Mouse (Mus musculus) forebrain, embryonic 12.5 days (tissue): ENCODE measurements at regions not wholly inside any gene's neighbourhood (a gene's known extent, or its start where the extent isn't known, plus 50 kb on each side); places are given as distances from the start of the nearest gene placed in this dataset.

Experiments used
- ATAC-seq: fragments of 200-750 bp; cut with Nextera tagmentation; 2 replicates; pipeline ENCODE4 v1.8.0; 2017; ENCODE audit warnings: moderate TSS enrichment; ENCODE audit not compliant: low FRiP score
- H3K27ac ChIP-seq: fragments of 300-500 bp; sonication (generic); 2 replicates; pipeline ENCODE4 v1.5.1; 2016; ENCODE audit warnings: mild to moderate bottlenecking
- H3K27me3 ChIP-seq: fragments of 300-500 bp; sonication (generic); 2 replicates; pipeline ENCODE4 v1.6.1; 2016; ENCODE audit warnings: mild to moderate bottlenecking
- H3K36me3 ChIP-seq: fragments of 300-500 bp; sonication (generic); replicated peaks from 2 replicates; pipeline ENCODE4 v1.6.1; 2016; ENCODE audit warnings: mild to moderate bottlenecking
- H3K4me1 ChIP-seq: fragments of 300-500 bp; sonication (generic); 2 replicates; pipeline ENCODE4 v1.6.1; 2016
- H3K4me2 ChIP-seq: fragments of 300-500 bp; sonication (generic); 2 replicates; pipeline ENCODE4 v1.6.1; 2016; ENCODE audit warnings: mild to moderate bottlenecking, moderate library complexity
- H3K4me3 ChIP-seq: fragments of 300-500 bp; sonication (generic); replicated peaks from 2 replicates; pipeline ENCODE4 v1.5.1; 2016; ENCODE audit warnings: mild to moderate bottlenecking
- H3K9ac ChIP-seq: fragments of 300-500 bp; sonication (generic); 2 replicates; pipeline ENCODE4 v1.6.1; 2016; ENCODE audit warnings: mild to moderate bottlenecking
- H3K9me3 ChIP-seq: fragments of 300-500 bp; sonication (generic); 2 replicates; pipeline ENCODE4 v1.6.1; 2016
- WGBS: fragments of 180-500 bp; shearing (Covaris S2); methylation state at CpG from one replicate; pipeline ENCODE4 v1.1.7; 2016; 5-methylcytosine and 5-hydroxymethylcytosine counted together

- no peak overlapping the region for H3K9ac ChIP-seq
- no peak for ATAC-seq
- no peaks in the 10 kb centered on the region for H3K9me3 ChIP-seq
- no peak overlapping the region for H3K27ac ChIP-seq
- no peak overlapping the region for H3K4me2 ChIP-seq
- no peaks in the 10 kb centered on the region for H3K36me3 ChIP-seq
- H3K4me1 ChIP-seq: peaks cover 5% of the 10 kb centered on the region; the same call in 1 of the 2 replicates
- H3K4me3 ChIP-seq: no peak overlapping the region
- WGBS: 25% methylated on average over 6 of the region's 6 CpGs
- H3K27me3 ChIP-seq: no peaks in the 10 kb centered on the region
Measured at GRCm38 (mm10) chr9:94425804-94426203, 112.1 kb downstream of the 1190002N15Rik start.

DNA sequence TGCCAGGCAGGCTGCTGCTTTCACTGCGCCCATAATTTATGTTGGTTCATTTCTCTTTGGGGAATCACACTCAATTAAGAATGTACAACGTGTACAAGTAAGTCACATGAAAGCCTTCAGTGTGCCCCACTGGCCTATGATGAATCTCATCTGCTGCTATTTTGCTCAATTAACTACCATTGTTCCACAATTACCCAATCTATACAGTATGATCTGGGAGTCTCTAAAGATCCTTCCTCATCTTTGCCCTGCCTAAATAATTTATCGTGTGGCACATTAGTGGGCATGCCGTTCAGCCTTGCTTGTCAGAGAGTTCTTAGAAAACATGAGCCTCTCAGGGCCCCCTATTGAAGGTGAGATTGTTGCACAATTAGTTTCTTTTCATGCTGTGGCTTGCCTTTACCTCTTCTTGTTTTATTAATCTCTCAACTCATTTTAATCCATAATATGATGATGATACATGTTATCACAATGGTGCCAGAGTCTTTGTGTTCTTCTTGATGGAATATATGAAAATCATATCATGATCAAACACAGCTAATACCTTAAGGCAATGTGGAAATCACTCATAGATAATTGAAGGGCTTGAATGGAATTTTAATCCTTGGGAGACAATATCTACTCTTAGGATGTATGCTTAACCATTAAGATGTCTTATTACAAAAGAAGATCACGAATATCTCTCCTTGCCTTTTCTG lies 113.3 kb downstream of the 1190002N15Rik start:
- no peak overlapping the region for H3K27ac ChIP-seq
- 59% methylated on average over 5 of the region's 5 CpGs for WGBS
- peaks cover 5% of the 10 kb centered on the region; the same call in 1 of the 2 replicates for H3K4me1 ChIP-seq
- H3K27me3 ChIP-seq: no peaks in the 10 kb centered on the region
- no peaks in the 10 kb centered on the region for H3K9me3 ChIP-seq
- no peak overlapping the region for H3K9ac ChIP-seq
- no peak overlapping the region for H3K4me3 ChIP-seq
- H3K36me3 ChIP-seq: no peaks in the 10 kb centered on the region
- ATAC-seq: no peak
- H3K4me2 ChIP-seq: no peak overlapping the region

DNA sequence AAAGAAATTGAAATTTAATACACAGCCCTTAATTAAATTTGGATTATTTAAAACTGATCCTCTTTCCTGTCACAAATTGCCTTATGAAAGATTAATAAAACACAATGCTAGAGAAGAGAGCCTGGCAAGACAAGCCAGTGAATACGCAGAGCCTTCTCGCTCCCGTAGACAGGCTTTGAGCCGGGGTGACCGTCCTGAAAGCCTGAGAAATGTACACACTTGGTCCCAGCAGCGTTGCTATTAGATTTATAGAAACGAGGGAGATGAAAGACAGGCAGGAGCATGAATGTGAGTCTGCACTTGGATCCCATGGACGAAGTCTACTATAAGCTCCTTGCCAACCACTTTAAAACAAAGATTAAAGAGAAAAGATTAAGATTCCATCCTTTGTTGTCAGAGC lies 127.3 kb downstream of the 1190002N15Rik start:
- no peak overlapping the region for H3K4me3 ChIP-seq
- H3K9me3 ChIP-seq: no peaks in the 10 kb centered on the region
- H3K36me3 ChIP-seq: no peaks in the 10 kb centered on the region
- peak; percentile 63; the same call in 1 of the 2 replicates for ATAC-seq
- no peak overlapping the region for H3K4me2 ChIP-seq
- H3K27me3 ChIP-seq: no peaks in the 10 kb centered on the region
- peaks cover 12% of the 10 kb centered on the region; the same call in 1 of the 2 replicates for H3K4me1 ChIP-seq
- WGBS: 45% methylated on average over 8 of the region's 8 CpGs
- peak overlapping the region; percentile 70 for H3K27ac ChIP-seq
- H3K9ac ChIP-seq: no peak overlapping the region

DNA sequence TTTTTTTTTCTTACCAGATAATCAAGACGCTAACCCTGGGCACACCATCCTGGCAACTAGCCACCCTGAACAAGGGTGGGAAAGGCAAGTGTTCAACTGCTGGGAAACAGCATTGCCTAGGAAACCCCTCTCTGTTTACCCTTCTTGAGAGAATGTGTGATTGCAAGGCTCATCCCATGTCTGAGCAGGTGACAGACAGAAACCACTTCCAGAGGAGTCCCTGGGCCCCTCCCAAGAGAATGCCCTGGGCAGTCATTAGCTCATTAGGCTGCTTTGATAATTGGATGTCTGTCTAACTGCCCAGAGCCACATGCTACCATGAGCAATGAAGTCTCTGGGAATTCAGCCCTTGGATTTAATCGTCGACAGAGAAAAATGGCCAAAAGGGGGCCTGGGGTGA lies 127.8 kb downstream of the 1190002N15Rik start:
- ATAC-seq: peak; percentile 94
- no peaks in the 10 kb centered on the region for H3K36me3 ChIP-seq
- no peak overlapping the region for H3K9ac ChIP-seq
- H3K4me2 ChIP-seq: no peak overlapping the region
- no peaks in the 10 kb centered on the region for H3K9me3 ChIP-seq
- WGBS: 28% methylated on average over 3 of the region's 3 CpGs
- no peak overlapping the region for H3K27ac ChIP-seq
- no peaks in the 10 kb centered on the region for H3K27me3 ChIP-seq
- peaks cover 12% of the 10 kb centered on the region; the same call in 1 of the 2 replicates for H3K4me1 ChIP-seq
- no peak overlapping the region for H3K4me3 ChIP-seq

DNA sequence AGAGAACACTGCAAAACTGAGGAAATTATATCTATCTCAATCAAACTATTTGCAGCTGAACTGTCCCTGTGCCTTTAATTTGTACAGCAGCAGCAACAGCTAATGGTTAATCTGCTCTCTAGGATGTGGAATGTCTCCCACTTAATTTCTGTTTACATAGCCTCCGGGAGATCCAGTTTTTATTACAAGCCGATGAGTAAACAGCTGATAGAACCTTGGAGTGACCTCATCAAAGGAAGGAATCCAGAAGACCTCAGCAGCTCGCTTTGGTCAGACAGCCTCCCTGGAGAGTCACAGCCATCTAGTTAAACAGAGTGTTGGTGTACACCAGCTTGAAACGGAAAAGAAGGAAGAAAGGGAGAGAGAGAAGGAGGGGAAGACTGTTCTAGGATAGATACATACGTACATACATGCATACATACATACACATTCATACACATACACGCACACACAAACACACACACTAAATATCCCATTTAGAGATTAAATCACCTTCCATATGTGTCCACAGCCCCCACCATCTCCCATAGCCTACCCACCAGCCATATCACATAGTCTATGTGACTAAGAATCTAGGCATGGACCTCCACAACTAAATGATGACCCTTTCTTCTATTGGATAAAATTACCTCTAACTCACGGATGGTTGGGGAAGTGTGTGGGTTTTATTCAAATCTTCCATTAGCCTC lies 129.1 kb downstream of the 1190002N15Rik start:
- WGBS: 61% methylated on average over 7 of the region's 7 CpGs
- no peak overlapping the region for H3K4me2 ChIP-seq
- H3K4me1 ChIP-seq: peaks cover 12% of the 10 kb centered on the region; the same call in 1 of the 2 replicates
- no peak overlapping the region for H3K4me3 ChIP-seq
- H3K9me3 ChIP-seq: no peaks in the 10 kb centered on the region
- ATAC-seq: no peak
- H3K27ac ChIP-seq: no peak overlapping the region
- H3K36me3 ChIP-seq: no peaks in the 10 kb centered on the region
- H3K9ac ChIP-seq: no peak overlapping the region
- H3K27me3 ChIP-seq: no peaks in the 10 kb centered on the region

DNA sequence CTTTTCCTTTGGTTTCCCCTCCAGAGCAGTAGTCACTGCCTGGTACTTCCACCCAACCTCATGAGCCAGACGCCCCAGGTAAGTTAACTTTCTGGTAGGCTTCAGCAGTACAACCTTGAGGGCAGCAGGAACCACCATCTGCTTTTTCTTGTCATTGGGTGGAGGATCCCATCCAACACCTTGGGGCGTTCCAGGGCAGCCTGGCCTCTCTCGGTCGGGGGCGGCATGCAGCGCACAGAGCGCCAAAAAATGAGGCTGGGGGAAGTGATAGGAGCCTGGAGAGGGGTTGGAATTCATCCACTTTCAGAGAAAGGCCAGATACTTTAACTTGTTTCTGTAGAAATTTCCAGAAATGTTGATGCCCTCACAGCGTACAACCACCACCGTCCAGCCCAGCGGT lies 130.2 kb downstream of the 1190002N15Rik start:
- WGBS: 97% methylated on average over 10 of the region's 10 CpGs
- H3K27ac ChIP-seq: no peak overlapping the region
- peaks cover 12% of the 10 kb centered on the region; the same call in 1 of the 2 replicates for H3K4me1 ChIP-seq
- H3K27me3 ChIP-seq: no peaks in the 10 kb centered on the region
- no peak for ATAC-seq
- no peak overlapping the region for H3K4me3 ChIP-seq
- H3K9me3 ChIP-seq: no peaks in the 10 kb centered on the region
- no peak overlapping the region for H3K9ac ChIP-seq
- no peaks in the 10 kb centered on the region for H3K36me3 ChIP-seq
- no peak overlapping the region for H3K4me2 ChIP-seq

DNA sequence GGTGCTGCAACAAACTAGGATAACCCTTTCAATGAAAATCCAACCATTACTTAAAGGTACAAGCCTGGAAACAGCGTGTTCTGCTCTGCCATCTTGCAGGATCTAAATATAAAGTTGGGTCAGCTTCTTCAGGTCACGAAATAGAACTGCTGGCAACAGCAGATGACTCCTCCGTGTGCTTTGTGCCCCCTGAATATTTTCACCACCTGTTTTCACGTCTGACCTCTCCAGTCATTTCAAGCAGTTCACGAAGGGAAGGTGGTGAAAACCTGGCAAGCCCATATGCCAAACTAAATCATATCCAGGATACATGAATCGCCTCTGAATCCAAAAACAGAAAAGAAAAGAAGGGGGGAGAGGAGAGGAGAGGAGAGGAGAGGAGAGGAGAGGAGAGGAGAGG lies 133.3 kb downstream of the 1190002N15Rik start:
- no peak overlapping the region for H3K9ac ChIP-seq
- no peaks in the 10 kb centered on the region for H3K36me3 ChIP-seq
- H3K4me3 ChIP-seq: no peak overlapping the region
- H3K27ac ChIP-seq: no peak overlapping the region
- H3K9me3 ChIP-seq: no peaks in the 10 kb centered on the region
- H3K4me2 ChIP-seq: no peak overlapping the region
- no peaks in the 10 kb centered on the region for H3K4me1 ChIP-seq
- 81% methylated on average over 6 of the region's 6 CpGs for WGBS
- no peak for ATAC-seq
- H3K27me3 ChIP-seq: no peaks in the 10 kb centered on the region

DNA sequence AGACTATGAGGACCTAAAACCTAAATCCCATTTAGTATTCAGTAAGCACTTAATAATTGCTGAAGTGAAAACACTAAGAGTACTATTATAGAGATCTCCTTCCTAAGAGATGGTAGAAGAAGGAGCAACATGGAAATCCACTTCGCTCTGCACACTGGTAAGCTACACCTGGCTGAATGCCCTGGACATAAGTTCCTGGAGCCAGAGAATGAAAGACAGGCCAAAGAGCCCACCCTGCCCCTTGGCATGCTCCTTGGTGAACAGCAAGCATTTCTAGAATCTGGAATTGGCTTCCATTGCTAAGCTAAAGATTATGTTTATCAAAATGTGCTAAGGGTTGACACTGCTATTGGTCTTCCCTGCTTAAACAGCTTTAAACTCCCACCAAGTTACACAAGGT lies 137.3 kb downstream of the 1190002N15Rik start:
- H3K4me2 ChIP-seq: no peak overlapping the region
- 93% methylated on average over 1 of the region's 1 CpGs for WGBS
- H3K27me3 ChIP-seq: no peaks in the 10 kb centered on the region
- no peak for ATAC-seq
- no peak overlapping the region for H3K9ac ChIP-seq
- no peaks in the 10 kb centered on the region for H3K4me1 ChIP-seq
- no peak overlapping the region for H3K27ac ChIP-seq
- no peaks in the 10 kb centered on the region for H3K36me3 ChIP-seq
- no peaks in the 10 kb centered on the region for H3K9me3 ChIP-seq
- H3K4me3 ChIP-seq: no peak overlapping the region

DNA sequence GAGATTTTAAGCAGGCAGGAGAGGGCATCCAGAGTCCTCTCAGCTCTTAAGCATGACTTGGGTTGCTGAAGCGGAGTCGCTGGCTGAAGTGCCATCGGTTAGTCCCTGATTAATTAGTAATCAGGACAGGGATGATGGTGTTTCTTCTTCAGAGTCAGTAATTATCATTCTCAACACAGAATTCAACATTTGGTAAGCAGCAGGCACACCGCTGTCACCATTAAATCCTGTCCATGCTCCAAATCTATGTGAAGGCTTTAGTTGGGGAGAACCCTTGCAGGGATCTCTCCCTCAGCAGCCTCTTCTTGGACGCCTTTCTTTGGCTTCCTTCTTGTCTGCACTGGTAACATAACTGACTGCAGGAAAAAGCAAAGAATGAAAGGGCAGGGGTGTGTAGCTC lies 142.7 kb downstream of the 1190002N15Rik start:
- no peak for ATAC-seq
- Histone ChIP-seq H3K9ac (no peak overlapping the region), H3K9me3 (no peaks in the 10 kb centered on the region), H3K4me2 (no peak overlapping the region), H3K4me3 (no peak overlapping the region), H3K27me3 (no peaks in the 10 kb centered on the region), H3K27ac (no peak overlapping the region), H3K4me1 (peaks cover 7% of the 10 kb centered on the region), H3K36me3 (no peaks in the 10 kb centered on the region)
- WGBS: 50% methylated on average over 5 of the region's 5 CpGs

DNA sequence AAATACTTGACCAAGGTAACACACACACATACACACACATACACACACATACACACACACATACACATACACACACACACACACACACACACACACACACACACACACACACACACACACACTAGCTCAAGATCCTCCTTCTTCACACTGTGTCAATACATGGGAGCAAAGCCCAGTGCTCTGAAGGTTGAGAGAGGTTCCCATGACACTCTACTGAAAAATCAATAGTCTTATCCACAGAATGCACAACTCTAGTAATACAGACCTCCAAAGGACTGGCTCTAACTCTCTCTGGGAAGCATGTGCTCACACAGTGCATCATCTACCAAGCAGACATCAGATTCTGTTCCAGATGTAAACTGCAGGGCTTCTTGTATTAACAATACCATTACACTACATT lies 151.7 kb downstream of the 1190002N15Rik start:
- Histone ChIP-seq H3K9ac (no peak overlapping the region), H3K9me3 (no peaks in the 10 kb centered on the region), H3K27me3 (no peaks in the 10 kb centered on the region), H3K27ac (no peak overlapping the region), H3K36me3 (no peaks in the 10 kb centered on the region), H3K4me1 (no peaks in the 10 kb centered on the region), H3K4me2 (no peak overlapping the region), H3K4me3 (no peak overlapping the region)
- no peak for ATAC-seq

GRCm38 (mm10) chr9:94382293-94382692 lies 155.6 kb downstream of the 1190002N15Rik start:
- H3K9me3 ChIP-seq: no peaks in the 10 kb centered on the region
- 90% methylated on average over 2 of the region's 2 CpGs for WGBS
- no peak overlapping the region for H3K4me2 ChIP-seq
- H3K9ac ChIP-seq: no peak overlapping the region
- H3K4me3 ChIP-seq: no peak overlapping the region
- H3K27ac ChIP-seq: no peak overlapping the region
- H3K36me3 ChIP-seq: no peaks in the 10 kb centered on the region
- no peaks in the 10 kb centered on the region for H3K27me3 ChIP-seq
- peaks cover 17% of the 10 kb centered on the region for H3K4me1 ChIP-seq
- ATAC-seq: no peak

DNA sequence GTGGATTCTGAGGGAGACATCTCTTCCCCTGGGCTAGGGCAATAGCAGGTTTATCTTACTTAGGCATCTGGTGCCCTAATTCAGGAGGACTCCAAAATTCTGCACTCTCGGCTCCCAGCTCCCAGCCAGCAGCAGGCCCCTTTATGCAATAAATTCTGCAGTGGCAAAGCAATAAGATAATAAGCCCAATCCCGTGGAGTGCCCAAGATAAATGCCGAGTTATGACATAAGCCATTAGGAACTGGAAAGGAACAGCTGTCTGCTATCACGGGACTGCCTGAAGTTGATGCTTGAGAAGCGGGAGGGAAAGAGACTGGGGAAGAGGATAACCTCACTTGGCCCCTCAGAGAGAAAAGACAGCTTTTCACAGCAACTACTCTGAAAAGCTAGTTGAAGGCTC lies 159.0 kb downstream of the 1190002N15Rik start:
- H3K9ac ChIP-seq: no peak overlapping the region
- no peak overlapping the region for H3K4me3 ChIP-seq
- no peak overlapping the region for H3K4me2 ChIP-seq
- ATAC-seq: peak; percentile 44; the same call in 1 of the 2 replicates
- 32% methylated on average over 5 of the region's 5 CpGs for WGBS
- no peaks in the 10 kb centered on the region for H3K27me3 ChIP-seq
- no peaks in the 10 kb centered on the region for H3K9me3 ChIP-seq
- H3K36me3 ChIP-seq: no peaks in the 10 kb centered on the region
- peak overlapping the region; percentile 66 for H3K27ac ChIP-seq
- H3K4me1 ChIP-seq: peaks cover 21% of the 10 kb centered on the region

DNA sequence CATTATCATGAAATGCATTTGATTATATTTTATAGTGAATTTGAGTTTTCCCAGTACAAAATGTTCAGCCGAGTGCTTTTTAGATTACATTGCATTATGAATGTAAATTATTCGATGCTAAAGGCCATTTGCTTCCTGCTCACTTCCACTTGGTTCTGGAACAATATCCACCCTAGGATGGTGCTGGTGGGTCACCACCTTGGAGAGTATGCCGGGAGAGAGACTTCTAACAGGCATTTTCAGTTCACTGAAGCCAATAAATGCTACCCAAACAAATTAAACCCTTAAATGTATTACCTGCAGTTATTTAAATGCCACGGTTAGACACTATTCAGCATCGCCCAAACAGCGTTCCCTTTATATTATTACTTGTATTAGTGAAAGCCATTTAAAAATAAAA lies 159.6 kb downstream of the 1190002N15Rik start:
- Histone ChIP-seq H3K9me3 (no peaks in the 10 kb centered on the region), H3K9ac (no peak overlapping the region), H3K4me2 (no peak overlapping the region), H3K4me1 (peaks cover 21% of the 10 kb centered on the region), H3K27me3 (no peaks in the 10 kb centered on the region), H3K4me3 (no peak overlapping the region), H3K27ac (no peak overlapping the region), H3K36me3 (no peaks in the 10 kb centered on the region)
- ATAC-seq: no peak
- 64% methylated on average over 6 of the region's 6 CpGs for WGBS
